Mouse (Mus musculus): ENCODE measurements around the gene Mettl18.

- TF ChIP-seq CTCF (IDR thresholded peaks at IDR 0.05; ENCODE audit: low read depth) (no peak), EP300 (IDR thresholded peaks at IDR 0.05; ENCODE audit: low read depth) (no peak)
Observed at GRCm38 (mm10) chr1:163994173-163994720, 442 bp upstream of the Mettl18 start.
